Mouse (Mus musculus): ENCODE measurements around the gene Isg20. TPM values are rescaled to one million over a fixed set of nuclear protein-coding genes. Genes with fewer than 3 reads are reported as not detected.
A peak's percentile ranks its signal among the peaks of the same experiment; 100 is the strongest.

Gene Isg20
- 0.45 and 0.49 TPM in 2 replicates for polyA plus RNA-seq (2014; fragmentation: Nextera tagmentation; extraction: Ambion mirVana)

DNA sequence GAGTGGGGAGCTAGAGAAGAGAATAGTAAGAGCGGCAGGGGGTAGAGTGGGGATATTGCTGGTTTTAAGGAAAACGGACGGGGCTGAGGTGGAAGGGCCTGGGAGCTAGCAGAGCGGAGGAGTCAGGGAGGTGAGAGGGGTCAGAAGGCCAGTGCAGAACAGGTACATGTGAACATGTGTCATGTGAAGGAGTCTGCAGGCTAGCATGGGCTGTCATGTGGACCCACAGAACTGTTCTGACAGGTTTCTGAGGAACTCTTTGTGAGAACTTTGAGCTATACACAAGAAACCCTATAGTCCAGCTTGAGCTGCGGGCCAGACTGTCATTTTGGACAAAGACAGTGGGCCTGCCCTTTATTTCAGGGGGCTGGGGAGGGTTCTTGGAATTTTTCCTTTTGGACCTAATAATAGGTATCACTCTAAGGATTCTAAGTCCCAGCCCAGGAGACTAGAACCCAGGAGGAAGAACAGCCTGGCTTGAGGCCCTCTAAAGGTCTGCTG lies at the start of gene Isg20:
Isg20 (plus strand) TSS at position 451 of the 501 bp plus-strand sequence.
- Histone ChIP-seq H3K9me3 (ENCODE audit: control insufficient read depth, low read length) (no peaks in the 10 kb centered on the region), H3K9ac (ENCODE audit: low read length) (peak within 1 kb of the TSS; percentile 26), H3K4me1 (ENCODE audit: control insufficient read depth, insufficient read depth, low read length) (peaks cover 9% of the 10 kb centered on the region; the same call in 1 of the 2 replicates), H3K36me3 (ENCODE audit: control insufficient read depth, insufficient read depth, low read length) (no peaks in the 10 kb centered on the region), H3K4me3 (ENCODE audit: low read depth, low read length) (no peak within 1 kb of the TSS; the same call in 1 of the 2 replicates), H3K27ac (ENCODE audit: low read depth, low read length) (no peak within 1 kb of the TSS), H3K4me2 (ENCODE audit: low read depth) (peak within 1 kb of the TSS; percentile 28), H3K27me3 (ENCODE audit: control insufficient read depth, insufficient read depth, low read length) (no peaks in the 10 kb centered on the region)
- 64% methylated on average over 5 of the region's 5 CpGs for WGBS
- ATAC-seq (ENCODE audit: insufficient read depth, low FRiP score, low TSS enrichment) (no peak), DNase-seq (ENCODE audit: low spot score) (no peak)

DNA sequence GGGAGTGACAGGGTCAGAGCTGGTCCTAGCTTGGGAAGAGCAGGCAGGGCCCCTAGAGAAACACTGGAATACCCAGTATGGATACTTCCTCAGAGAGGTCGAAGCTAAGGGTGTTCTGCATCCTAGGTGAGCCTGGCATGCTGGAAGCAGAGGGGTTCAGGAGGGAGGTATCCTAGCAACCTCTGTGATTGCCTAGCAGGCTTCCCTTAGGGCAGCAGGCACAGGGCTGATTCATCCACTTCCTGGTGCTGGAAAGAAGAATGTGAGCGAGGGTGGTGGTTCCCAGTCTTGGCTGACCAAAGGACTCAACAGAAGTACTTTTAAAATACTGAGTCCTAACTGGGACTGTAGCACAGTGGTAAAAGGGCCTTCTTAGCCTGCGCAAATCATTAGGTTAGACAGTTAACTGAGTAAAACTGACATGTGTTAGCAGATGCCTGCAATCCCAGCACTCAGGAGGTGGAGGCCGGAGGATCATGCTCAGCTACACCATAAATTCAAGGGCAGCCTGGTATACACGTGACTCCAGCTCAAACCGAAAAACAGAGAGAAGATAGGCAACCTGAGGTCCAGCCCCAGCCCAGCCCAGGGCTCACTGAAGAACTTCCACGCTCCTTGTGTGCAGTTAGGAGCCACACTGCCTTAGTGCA lies 49.3 kb upstream of the Isg20 start:
- Histone ChIP-seq H3K9ac (ENCODE audit: low read length) (no peak overlapping the region), H3K9me3 (ENCODE audit: control insufficient read depth, low read length) (no peaks in the 10 kb centered on the region), H3K4me1 (ENCODE audit: control insufficient read depth, insufficient read depth, low read length) (no peaks in the 10 kb centered on the region), H3K36me3 (ENCODE audit: control insufficient read depth, insufficient read depth, low read length) (no peaks in the 10 kb centered on the region), H3K4me3 (ENCODE audit: low read depth, low read length) (no peak overlapping the region), H3K4me2 (ENCODE audit: low read depth) (no peak overlapping the region), H3K27ac (ENCODE audit: low read depth, low read length) (no peak overlapping the region), H3K27me3 (ENCODE audit: control insufficient read depth, insufficient read depth, low read length) (no peaks in the 10 kb centered on the region)
- WGBS = 71% methylated on average over 7 of the region's 7 CpGs
- ATAC-seq (ENCODE audit: insufficient read depth, low FRiP score, low TSS enrichment) (no peak), DNase-seq (ENCODE audit: low spot score) (no peak)

DNA sequence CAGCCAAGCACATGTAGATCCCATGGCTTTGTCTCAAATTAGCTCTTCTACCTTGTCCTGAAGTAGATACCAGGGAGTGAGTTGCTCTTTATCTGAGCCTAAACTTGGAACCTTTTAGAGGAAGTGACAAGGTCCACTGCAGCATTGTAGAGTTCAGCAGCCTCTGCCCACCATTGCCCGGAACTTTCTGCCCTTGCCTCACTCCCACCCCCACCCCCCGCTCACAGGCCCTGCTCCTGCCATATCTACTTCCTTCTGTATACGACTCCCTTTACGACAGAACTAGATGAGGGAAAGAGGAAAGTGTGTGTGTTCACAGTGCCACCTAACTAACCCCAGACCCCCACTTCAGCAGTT lies 48.8 kb upstream of the Isg20 start:
- Histone ChIP-seq H3K4me2 (ENCODE audit: low read depth) (no peak overlapping the region), H3K4me3 (ENCODE audit: low read depth, low read length) (no peak overlapping the region), H3K27ac (ENCODE audit: low read depth, low read length) (no peak overlapping the region), H3K4me1 (ENCODE audit: control insufficient read depth, insufficient read depth, low read length) (no peaks in the 10 kb centered on the region), H3K36me3 (ENCODE audit: control insufficient read depth, insufficient read depth, low read length) (no peaks in the 10 kb centered on the region), H3K27me3 (ENCODE audit: control insufficient read depth, insufficient read depth, low read length) (no peaks in the 10 kb centered on the region), H3K9ac (ENCODE audit: low read length) (no peak overlapping the region), H3K9me3 (ENCODE audit: control insufficient read depth, low read length) (no peaks in the 10 kb centered on the region)
- no peak for DNase-seq (ENCODE audit: low spot score)
- ATAC-seq (ENCODE audit: insufficient read depth, low FRiP score, low TSS enrichment) = no peak
- 81% methylated on average over 4 of the region's 4 CpGs for WGBS

DNA sequence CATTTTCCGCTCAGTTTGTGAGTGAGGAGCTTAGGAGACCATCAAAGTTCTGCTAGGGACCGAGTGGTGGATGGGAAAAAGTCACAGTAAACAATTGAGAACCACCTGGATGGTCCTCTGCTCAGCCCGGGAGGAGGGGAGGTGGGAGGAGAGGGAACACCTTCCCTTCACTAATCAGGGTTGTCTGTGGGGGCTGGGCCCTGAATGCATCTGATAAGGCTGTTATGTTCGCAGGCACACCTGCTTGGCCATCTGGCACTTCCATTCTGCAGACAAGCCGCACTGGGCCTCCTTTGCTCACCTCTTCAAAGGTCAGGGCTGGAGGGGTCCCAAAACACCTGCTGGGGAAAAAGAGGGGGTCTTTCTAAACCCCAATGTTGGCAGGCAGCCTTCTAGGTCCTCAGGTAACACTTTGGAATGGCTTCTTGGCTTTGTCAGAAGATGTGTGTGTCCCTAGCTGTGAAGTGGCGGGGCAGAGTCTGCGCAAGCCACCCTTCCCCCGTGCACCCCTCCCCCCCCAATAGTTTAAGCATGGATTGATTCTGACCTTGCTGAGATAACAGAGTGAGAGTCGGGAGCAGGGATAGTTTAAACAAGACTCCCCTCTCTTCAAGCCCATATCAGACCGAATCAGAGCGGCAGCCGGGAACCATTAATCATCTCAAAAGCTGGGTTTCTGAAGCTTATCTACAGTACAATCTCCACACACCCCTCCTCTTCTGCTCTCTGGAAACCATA lies 47.8 kb upstream of the Isg20 start:
- Histone ChIP-seq H3K27me3 (ENCODE audit: control insufficient read depth, insufficient read depth, low read length) (no peaks in the 10 kb centered on the region), H3K4me3 (ENCODE audit: low read depth, low read length) (no peak overlapping the region), H3K9ac (ENCODE audit: low read length) (no peak overlapping the region), H3K27ac (ENCODE audit: low read depth, low read length) (no peak overlapping the region), H3K4me1 (ENCODE audit: control insufficient read depth, insufficient read depth, low read length) (no peaks in the 10 kb centered on the region), H3K4me2 (ENCODE audit: low read depth) (no peak overlapping the region), H3K36me3 (ENCODE audit: control insufficient read depth, insufficient read depth, low read length) (no peaks in the 10 kb centered on the region), H3K9me3 (ENCODE audit: control insufficient read depth, low read length) (no peaks in the 10 kb centered on the region)
- no peak for DNase-seq (ENCODE audit: low spot score)
- WGBS = 65% methylated on average over 12 of the region's 12 CpGs
- no peak for ATAC-seq (ENCODE audit: insufficient read depth, low FRiP score, low TSS enrichment)

DNA sequence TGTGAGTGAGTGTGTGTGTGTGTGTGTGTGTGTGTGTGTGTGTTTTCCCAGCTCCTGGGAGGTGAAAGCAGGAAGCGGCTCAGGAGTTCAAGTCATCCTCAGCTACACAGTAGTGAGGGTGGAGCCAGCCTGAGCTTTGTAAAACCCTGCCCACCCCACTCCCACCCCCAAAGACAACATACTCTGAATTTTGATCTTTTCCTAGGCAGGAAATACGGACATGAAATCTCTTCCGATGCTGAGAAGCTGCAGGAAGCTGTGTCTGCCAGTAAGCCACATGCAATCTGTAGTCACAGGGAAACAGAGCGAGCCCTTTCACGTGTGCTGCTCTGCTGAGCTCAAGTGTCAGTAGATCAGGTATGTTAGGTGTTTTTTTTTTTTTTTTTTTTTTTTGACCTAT lies 44.5 kb upstream of the Isg20 start:
- no peak for DNase-seq (ENCODE audit: low spot score)
- H3K4me3 ChIP-seq (ENCODE audit: low read depth, low read length) = no peak overlapping the region
- H3K4me2 ChIP-seq (ENCODE audit: low read depth) = no peak overlapping the region
- H3K27ac ChIP-seq (ENCODE audit: low read depth, low read length) = no peak overlapping the region
- ATAC-seq (ENCODE audit: insufficient read depth, low FRiP score, low TSS enrichment) = no peak
- H3K9me3 ChIP-seq (ENCODE audit: control insufficient read depth, low read length) = no peaks in the 10 kb centered on the region
- no peak overlapping the region for H3K9ac ChIP-seq (ENCODE audit: low read length)
- no peaks in the 10 kb centered on the region for H3K4me1 ChIP-seq (ENCODE audit: control insufficient read depth, insufficient read depth, low read length)
- no peaks in the 10 kb centered on the region for H3K36me3 ChIP-seq (ENCODE audit: control insufficient read depth, insufficient read depth, low read length)
- no peaks in the 10 kb centered on the region for H3K27me3 ChIP-seq (ENCODE audit: control insufficient read depth, insufficient read depth, low read length)
- WGBS = 82% methylated on average over 5 of the region's 5 CpGs

DNA sequence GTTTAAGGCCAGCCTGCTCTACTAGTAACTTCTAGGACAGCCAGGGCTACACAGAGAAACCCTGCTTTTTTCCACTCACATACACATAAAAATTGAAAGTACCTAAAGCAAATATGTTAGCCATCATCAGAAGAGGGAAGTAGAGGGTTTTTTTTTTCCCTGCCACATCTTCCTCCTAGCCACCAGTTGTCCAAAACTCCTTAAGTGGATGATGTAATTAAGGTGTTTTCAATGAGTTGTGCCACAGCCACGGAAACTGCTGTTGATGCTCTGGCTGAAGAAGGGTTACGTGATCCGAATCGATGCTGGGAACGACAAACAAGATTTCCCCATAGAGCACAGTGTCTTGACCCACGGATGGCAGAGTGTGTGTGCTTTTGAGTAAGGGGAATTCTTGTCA lies 40.9 kb upstream of the Isg20 start:
- no peaks in the 10 kb centered on the region for H3K27me3 ChIP-seq (ENCODE audit: control insufficient read depth, insufficient read depth, low read length)
- no peaks in the 10 kb centered on the region for H3K9me3 ChIP-seq (ENCODE audit: control insufficient read depth, low read length)
- no peaks in the 10 kb centered on the region for H3K4me1 ChIP-seq (ENCODE audit: control insufficient read depth, insufficient read depth, low read length)
- no peak overlapping the region for H3K9ac ChIP-seq (ENCODE audit: low read length)
- no peak overlapping the region for H3K4me3 ChIP-seq (ENCODE audit: low read depth, low read length)
- WGBS = 84% methylated on average over 6 of the region's 6 CpGs
- ATAC-seq (ENCODE audit: insufficient read depth, low FRiP score, low TSS enrichment) (no peak), DNase-seq (ENCODE audit: low spot score) (no peak)
- H3K36me3 ChIP-seq (ENCODE audit: control insufficient read depth, insufficient read depth, low read length) = no peaks in the 10 kb centered on the region
- H3K4me2 ChIP-seq (ENCODE audit: low read depth) = no peak overlapping the region
- no peak overlapping the region for H3K27ac ChIP-seq (ENCODE audit: low read depth, low read length)

DNA sequence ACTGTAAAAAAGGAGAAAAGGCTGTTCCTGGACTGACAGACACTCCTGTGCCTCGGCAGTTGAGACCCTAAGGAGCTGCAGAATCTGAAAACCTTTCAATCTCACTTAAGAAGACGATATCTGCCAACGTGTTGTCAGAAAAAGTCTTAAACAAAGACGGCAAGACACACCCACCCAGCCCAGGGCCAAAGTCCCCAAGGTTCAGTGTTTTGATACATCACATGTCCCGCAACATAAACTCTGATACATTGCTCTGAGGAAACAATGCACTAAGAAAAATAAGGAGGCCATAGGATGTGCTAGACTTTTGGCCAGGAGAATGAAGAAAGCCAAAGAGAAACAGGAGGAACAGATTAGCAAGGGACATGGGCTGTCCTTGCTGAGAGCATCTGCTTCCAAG lies 40.4 kb upstream of the Isg20 start:
- no peak overlapping the region for H3K4me3 ChIP-seq (ENCODE audit: low read depth, low read length)
- WGBS = 85% methylated on average over 5 of the region's 5 CpGs
- DNase-seq (ENCODE audit: low spot score) = no peak

DNA sequence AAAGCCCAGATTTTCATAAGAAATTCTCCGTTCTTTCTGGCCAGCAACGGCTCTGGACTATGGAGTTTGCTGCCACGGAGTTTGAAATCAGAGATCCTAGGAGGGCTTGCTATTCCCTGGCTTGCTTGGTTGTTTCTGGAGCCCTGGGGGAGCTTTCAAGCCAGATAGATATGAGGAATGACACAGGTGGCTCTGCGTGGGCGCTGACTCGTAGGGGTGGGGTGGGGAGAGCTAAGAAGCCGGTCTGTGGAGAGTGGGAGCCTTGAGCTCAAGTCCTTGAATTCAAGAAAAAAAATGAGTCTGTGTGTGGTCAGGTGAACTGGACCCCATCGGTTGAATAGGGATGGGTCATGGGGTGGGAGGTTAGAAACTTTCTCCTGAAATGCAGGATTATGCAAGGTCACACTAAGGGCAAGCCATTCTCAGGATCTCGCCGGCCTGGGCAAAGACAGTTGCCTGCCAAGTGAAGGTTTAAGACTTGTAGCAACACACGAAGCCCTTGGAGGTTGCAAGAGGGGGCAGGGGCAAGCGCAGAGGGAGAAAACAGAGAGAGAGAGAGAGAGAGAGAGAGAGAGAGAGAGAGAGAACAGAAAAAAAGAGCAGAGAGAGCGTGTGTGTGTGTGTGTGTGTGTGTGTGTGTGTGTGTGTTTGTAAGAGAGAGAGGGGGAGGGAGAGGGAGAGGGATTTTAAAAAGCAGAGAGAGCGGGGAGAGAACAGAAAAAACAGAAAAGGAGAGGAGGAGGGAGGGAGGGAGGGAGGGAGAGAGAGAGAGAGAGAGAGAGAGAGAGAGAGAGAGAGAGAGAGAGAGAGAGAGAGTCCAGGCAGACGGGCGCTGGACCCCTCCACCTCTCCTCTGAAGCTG lies 31.4 kb upstream of the Isg20 start:
- no peak overlapping the region; the same call in 1 of the 2 replicates for H3K9ac ChIP-seq (ENCODE audit: low read length)
- DNase-seq (ENCODE audit: low spot score) (peak; percentile 35), ATAC-seq (ENCODE audit: insufficient read depth, low FRiP score, low TSS enrichment) (no peak)
- H3K4me2 ChIP-seq (ENCODE audit: low read depth) = peak overlapping the region; percentile 78
- 8% methylated on average over 16 of the region's 16 CpGs for WGBS
- no peaks in the 10 kb centered on the region for H3K36me3 ChIP-seq (ENCODE audit: control insufficient read depth, insufficient read depth, low read length)
- H3K27me3 ChIP-seq (ENCODE audit: control insufficient read depth, insufficient read depth, low read length) = 0 out of 2 replicates have a peak, but pooled peaks cover 6% of the 10 kb centered on the region
- H3K9me3 ChIP-seq (ENCODE audit: control insufficient read depth, low read length) = no peaks in the 10 kb centered on the region
- peaks cover 24% of the 10 kb centered on the region for H3K4me1 ChIP-seq (ENCODE audit: control insufficient read depth, insufficient read depth, low read length)
- H3K4me3 ChIP-seq (ENCODE audit: low read depth, low read length) = peak overlapping the region; percentile 46
- no peak overlapping the region; the same call in 1 of the 2 replicates for H3K27ac ChIP-seq (ENCODE audit: low read depth, low read length)

More for the DNA sequence above, 40.4 kb upstream of the Isg20 start:
- Histone ChIP-seq H3K27me3 (ENCODE audit: control insufficient read depth, insufficient read depth, low read length) (no peaks in the 10 kb centered on the region), H3K9me3 (ENCODE audit: control insufficient read depth, low read length) (no peaks in the 10 kb centered on the region), H3K9ac (ENCODE audit: low read length) (no peak overlapping the region), H3K36me3 (ENCODE audit: control insufficient read depth, insufficient read depth, low read length) (no peaks in the 10 kb centered on the region), H3K4me1 (ENCODE audit: control insufficient read depth, insufficient read depth, low read length) (no peaks in the 10 kb centered on the region), H3K27ac (ENCODE audit: low read depth, low read length) (no peak overlapping the region), H3K4me2 (ENCODE audit: low read depth) (no peak overlapping the region)
- ATAC-seq (ENCODE audit: insufficient read depth, low FRiP score, low TSS enrichment) = no peak
